Mouse (Mus musculus) testis, adult 2 months (tissue): Measurements from ENCODE around the gene Frmd4a.

ENCODE experiments used
- CTCF ChIP-seq: fragments of 200-500 bp; IDR thresholded peaks from 2 replicates; pipeline ENCODE4 v1.5.1; 2012; ENCODE audit warnings: low read depth, mild to moderate bottlenecking, inconsistent platforms, low read length, moderate library complexity; ENCODE audit not compliant: control insufficient read depth, insufficient read depth, insufficient replicate concordance
- POLR2A ChIP-seq: fragments of 200-500 bp; IDR thresholded peaks from 2 replicates; pipeline ENCODE4 v1.6.1; 2012; ENCODE audit warnings: low read depth, mild to moderate bottlenecking, inconsistent platforms, low read length, moderate library complexity; ENCODE audit not compliant: control insufficient read depth

DNA sequence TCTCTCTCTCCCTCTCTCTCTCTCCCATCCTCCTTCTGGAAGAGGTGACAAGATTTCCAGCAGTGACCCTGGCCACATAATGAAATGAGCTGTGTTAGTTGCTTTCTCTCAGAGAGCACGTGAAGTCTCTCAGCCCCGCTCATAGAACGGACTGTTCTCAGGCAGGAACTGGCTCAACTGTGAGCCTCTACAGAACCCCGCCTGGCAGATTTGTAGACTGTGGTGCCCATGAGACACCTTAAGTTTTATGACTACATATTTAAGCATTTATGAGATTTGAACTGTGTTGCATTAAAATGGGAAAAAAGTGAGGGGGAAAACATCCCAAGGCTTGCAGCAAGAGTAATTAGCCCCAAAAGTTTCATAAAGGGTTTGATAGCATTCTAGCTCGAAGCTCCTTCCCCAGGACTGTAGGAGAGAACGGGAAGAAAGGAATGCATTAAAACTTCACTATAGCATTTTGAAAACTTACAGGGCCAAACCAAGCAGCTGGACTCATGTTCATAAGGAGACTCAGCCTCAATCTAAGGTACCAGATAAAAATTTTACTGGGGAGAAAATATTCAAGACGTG lies 339.4 kb downstream of the Frmd4a start:
- TF ChIP-seq CTCF (no peak), POLR2A (no peak)
